Comparison of ENCODE assay signal across 8 mouse cellular contexts in genomic region chr8:30923301-30924159, GRCm38 (mm10).
DNase-seq lines count a peak whose midpoint lies in the region; ATAC-seq lines count a peak whose summit lies in the region.

No protein-coding gene starts in this region.

- H3K36me3 ChIP-seq in embryonic facial prominence, embryonic 12.5 days: no peaks in the 10 kb centered on the region
- no peaks in the 10 kb centered on the region for H3K36me3 ChIP-seq in heart, embryonic 11.5 days (ENCODE audit: control insufficient read depth, insufficient read depth, low read length)
- H3K36me3 ChIP-seq in kidney, embryonic 16.5 days (ENCODE audit: insufficient read depth, low read length): no peaks in the 10 kb centered on the region
- no peaks in the 10 kb centered on the region for H3K36me3 ChIP-seq in limb, embryonic 13.5 days
- no peaks in the 10 kb centered on the region for H3K36me3 ChIP-seq in neural tube, embryonic 13.5 days

- no peak overlapping the region for H3K4me3 ChIP-seq in embryonic facial prominence, embryonic 12.5 days
- no peak overlapping the region for H3K4me3 ChIP-seq in heart, embryonic 11.5 days (ENCODE audit: low read depth, low read length)
- H3K4me3 ChIP-seq in kidney, embryonic 16.5 days (ENCODE audit: low read length): 0 out of 2 replicates have a peak overlapping the region, but pooled peaks have one; percentile 0
- H3K4me3 ChIP-seq in limb, embryonic 13.5 days: 0 out of 2 replicates have a peak overlapping the region, but pooled peaks have one; percentile 11
- H3K4me3 ChIP-seq in neural tube, embryonic 13.5 days: no peak overlapping the region

- H3K4me1 ChIP-seq in embryonic facial prominence, embryonic 12.5 days: no peaks in the 10 kb centered on the region
- H3K4me1 ChIP-seq in heart, embryonic 11.5 days (ENCODE audit: control insufficient read depth, insufficient read depth, low read length): no peaks in the 10 kb centered on the region
- 0 out of 2 replicates have a peak, but pooled peaks cover 5% of the 10 kb centered on the region for H3K4me1 ChIP-seq in kidney, embryonic 16.5 days (ENCODE audit: insufficient read depth, low read length)
- no peaks in the 10 kb centered on the region for H3K4me1 ChIP-seq in limb, embryonic 13.5 days
- peaks cover 21% of the 10 kb centered on the region for H3K4me1 ChIP-seq in neural tube, embryonic 13.5 days (replicated peaks)

- DNase-seq in 416B (ENCODE audit: low read depth): peak; percentile 54
- DNase-seq in adrenal gland, postnatal 36 days: peak; percentile 57 to 72
- DNase-seq in spleen, adult 18-20 months: no peak

- no peaks in the 10 kb centered on the region for H3K9me3 ChIP-seq in embryonic facial prominence, embryonic 12.5 days
- H3K9me3 ChIP-seq in heart, embryonic 11.5 days (replicated peaks; ENCODE audit: control insufficient read depth, low read length): no peaks in the 10 kb centered on the region
- no peaks in the 10 kb centered on the region for H3K9me3 ChIP-seq in kidney, embryonic 16.5 days (ENCODE audit: low read length)
- H3K9me3 ChIP-seq in limb, embryonic 13.5 days: no peaks in the 10 kb centered on the region
- H3K9me3 ChIP-seq in neural tube, embryonic 13.5 days: no peaks in the 10 kb centered on the region

- 33% methylated on average over 18 of the region's 18 CpGs for WGBS in embryonic facial prominence, embryonic 12.5 days
- WGBS in heart, embryonic 11.5 days (ENCODE audit: insufficient replicate concordance): 30% methylated on average over 18 of the region's 18 CpGs
- WGBS in kidney, embryonic 16.5 days: 40% methylated on average over 18 of the region's 18 CpGs
- 37% methylated on average over 18 of the region's 18 CpGs for WGBS in limb, embryonic 13.5 days
- 34% methylated on average over 18 of the region's 18 CpGs for WGBS in neural tube, embryonic 13.5 days

- H3K9ac ChIP-seq in embryonic facial prominence, embryonic 12.5 days: no peak overlapping the region
- H3K9ac ChIP-seq in heart, embryonic 11.5 days (ENCODE audit: low read depth, low read length): no peak overlapping the region
- no peak overlapping the region for H3K9ac ChIP-seq in kidney, embryonic 16.5 days (replicated peaks; ENCODE audit: low read length)
- no peak overlapping the region for H3K9ac ChIP-seq in limb, embryonic 13.5 days
- 0 out of 2 replicates have a peak overlapping the region, but pooled peaks have one; percentile 0 for H3K9ac ChIP-seq in neural tube, embryonic 13.5 days

- ATAC-seq in embryonic facial prominence, embryonic 12.5 days (ENCODE audit: insufficient number of reproducible peaks, insufficient read depth, low FRiP score, low TSS enrichment): peak; percentile 74; the same call in 1 of the 2 replicates
- ATAC-seq in heart, embryonic 11.5 days (replicated peaks; ENCODE audit: insufficient number of reproducible peaks, low FRiP score, low TSS enrichment): peak; percentile 59; the same call in 1 of the 2 replicates
- ATAC-seq in kidney, embryonic 16.5 days (ENCODE audit: low FRiP score, low TSS enrichment): peak; percentile 88
- peak; percentile 83; the same call in 1 of the 2 replicates for ATAC-seq in limb, embryonic 13.5 days (ENCODE audit: low FRiP score, low read depth)
- peak; percentile 93 for ATAC-seq in neural tube, embryonic 13.5 days (ENCODE audit: low read depth)

- peak overlapping the region; percentile 37 for H3K4me2 ChIP-seq in embryonic facial prominence, embryonic 12.5 days (replicated peaks)
- peak overlapping the region; percentile 29 for H3K4me2 ChIP-seq in heart, embryonic 11.5 days
- H3K4me2 ChIP-seq in kidney, embryonic 16.5 days (replicated peaks; ENCODE audit: low read depth, low read length): no peak overlapping the region
- H3K4me2 ChIP-seq in limb, embryonic 13.5 days (replicated peaks): peak overlapping the region; percentile 49
- H3K4me2 ChIP-seq in neural tube, embryonic 13.5 days: peak overlapping the region; percentile 36

- H3K27me3 ChIP-seq in embryonic facial prominence, embryonic 12.5 days: no peaks in the 10 kb centered on the region
- H3K27me3 ChIP-seq in heart, embryonic 11.5 days (ENCODE audit: control insufficient read depth, insufficient read depth, low read length): no peaks in the 10 kb centered on the region
- H3K27me3 ChIP-seq in kidney, embryonic 16.5 days (ENCODE audit: insufficient read depth, low read length): peaks cover 8% of the 10 kb centered on the region; the same call in 1 of the 2 replicates
- peaks cover 3% of the 10 kb centered on the region; the same call in 1 of the 2 replicates for H3K27me3 ChIP-seq in limb, embryonic 13.5 days
- H3K27me3 ChIP-seq in neural tube, embryonic 13.5 days: no peaks in the 10 kb centered on the region

- H3K27ac ChIP-seq in embryonic facial prominence, embryonic 12.5 days: 0 out of 2 replicates have a peak overlapping the region, but pooled peaks have one; percentile 23
- H3K27ac ChIP-seq in heart, embryonic 11.5 days (ENCODE audit: low read depth, low read length): no peak overlapping the region
- H3K27ac ChIP-seq in kidney, embryonic 16.5 days (ENCODE audit: low read length): no peak overlapping the region
- H3K27ac ChIP-seq in limb, embryonic 13.5 days: no peak overlapping the region
- peak overlapping the region; percentile 54 for H3K27ac ChIP-seq in neural tube, embryonic 13.5 days (replicated peaks)

Comparison
In these comparisons a context has a peak if more than half of its experiments do, and no peak if none do; other contexts are left out.
1. DNase-seq: peak in 416B (single experiment) and adrenal gland, postnatal 36 days (2 of 2); none in spleen, adult 18-20 months (0 of 2).
2. H3K27ac ChIP-seq: peak in embryonic facial prominence, embryonic 12.5 days (single experiment) and neural tube, embryonic 13.5 days (single experiment); none in heart, embryonic 11.5 days (single experiment), kidney, embryonic 16.5 days (single experiment) and limb, embryonic 13.5 days (single experiment).
3. H3K4me3 ChIP-seq: peak in kidney, embryonic 16.5 days (single experiment) and limb, embryonic 13.5 days (single experiment); none in embryonic facial prominence, embryonic 12.5 days (single experiment), heart, embryonic 11.5 days (single experiment) and neural tube, embryonic 13.5 days (single experiment).
4. Peak in every context shown above with its lines, with median percentiles within 50 percentile points of each other: ATAC-seq.